Mouse (Mus musculus) 3134 (cell line): ENCODE measurements around the gene Zfp1.

Experiments used
- DNase-seq: peaks from one replicate; pipeline ENCODE4 v3.0.0-alpha.2; 2011; ENCODE audit warnings: low spot score; ENCODE audit not compliant: insufficient read length; ENCODE audit errors: extremely low read depth

The Zfp1 gene

GRCm38 (mm10) chr8:111709223-111709622 lies 66.0 kb downstream of the Zfp1 start:
- no peak for DNase-seq

GRCm38 (mm10) chr8:111710777-111711485 lies 67.7 kb downstream of the Zfp1 start:
- no peak for DNase-seq

GRCm38 (mm10) chr8:111712135-111712534 lies 68.9 kb downstream of the Zfp1 start:
- DNase-seq, result no peak

GRCm38 (mm10) chr8:111712588-111712987 lies 69.4 kb downstream of the Zfp1 start:
- DNase-seq, result no peak

- DNase-seq, result no peak
These were observed 70.1 kb downstream of the Zfp1 start for GRCm38 (mm10) chr8:111713291-111713690.

GRCm38 (mm10) chr8:111713817-111714216 lies 70.6 kb downstream of the Zfp1 start:
- DNase-seq, result no peak

- DNase-seq, result no peak
These were observed 71.1 kb downstream of the Zfp1 start for GRCm38 (mm10) chr8:111714295-111714694.

GRCm38 (mm10) chr8:111715514-111715913 lies 72.3 kb downstream of the Zfp1 start:
- no peak for DNase-seq

GRCm38 (mm10) chr8:111716603-111717487 lies 73.6 kb downstream of the Zfp1 start:
- DNase-seq, result peak; percentile 70

- DNase-seq, result no peak
These were observed 74.2 kb downstream of the Zfp1 start for GRCm38 (mm10) chr8:111717488-111717792.

- DNase-seq, result no peak
These were observed 74.7 kb downstream of the Zfp1 start for GRCm38 (mm10) chr8:111717866-111718265.

- DNase-seq, result no peak
These were observed 75.7 kb downstream of the Zfp1 start for GRCm38 (mm10) chr8:111718937-111719336.

GRCm38 (mm10) chr8:111720115-111720544 lies 76.9 kb downstream of the Zfp1 start:
- DNase-seq, result peak; percentile 51
